Mouse (Mus musculus) CD8-positive naive resting alpha-beta T cell, adult 57 days (primary cell): Measurements from ENCODE around the gene Rpe. TPM values are rescaled to one million over a fixed set of nuclear protein-coding genes. Genes with fewer than 3 reads are reported as not detected.

Experiments used
- total RNA-seq: library from RNA; stranded (reverse); gene quantifications from one replicate; pipeline ENCODE4 v1.2.4, GENCODE M21; 2023

Rpe gene
- 37.3 TPM for total RNA-seq

DNA sequence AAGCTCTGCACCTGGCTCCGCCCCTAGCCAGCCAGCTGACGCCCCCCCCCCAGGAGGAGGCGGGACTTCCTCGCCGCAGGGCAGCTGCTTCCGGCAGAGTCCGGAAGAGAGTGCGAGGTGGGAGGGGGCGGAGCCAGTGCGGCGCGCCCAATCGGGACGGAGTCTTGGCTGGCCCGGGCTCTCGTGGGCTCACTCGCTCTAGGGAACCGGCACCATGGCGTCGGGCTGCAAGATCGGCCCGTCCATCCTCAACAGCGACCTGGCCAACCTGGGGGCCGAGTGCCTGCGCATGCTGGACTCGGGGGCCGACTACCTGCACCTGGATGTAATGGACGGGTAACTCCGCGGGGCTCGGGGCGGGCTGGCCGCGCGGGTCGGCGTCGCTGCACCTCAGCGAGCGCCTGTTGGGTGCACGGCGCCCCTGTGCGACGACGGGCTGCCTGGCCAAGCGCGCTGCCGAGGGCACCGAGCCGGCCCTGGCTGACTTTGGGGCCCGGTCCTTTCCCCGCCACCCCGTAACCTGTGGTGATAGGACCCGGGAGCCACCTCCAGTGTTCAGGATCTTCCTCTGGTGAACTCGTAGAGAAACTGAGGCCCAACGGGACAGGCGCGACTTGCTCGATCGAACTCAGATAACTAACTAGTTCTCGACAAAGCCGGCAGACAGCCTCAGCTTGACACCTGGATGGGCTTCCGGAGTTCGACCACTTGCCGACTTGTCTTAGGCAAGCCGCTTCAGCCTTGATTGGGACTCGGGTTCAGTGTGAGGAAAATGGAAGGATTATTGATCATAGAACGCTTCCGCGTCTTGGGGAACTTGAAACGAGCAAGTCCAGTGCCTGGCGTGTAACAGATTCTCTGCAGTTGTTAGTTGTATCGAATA, at the start of gene Rpe:
Rpe (plus strand) TSS at position 139 of the 883 bp plus-strand sequence.

Other genes with a start within 250 kb of the Rpe start
- not detected for gene Unc80, start 232.5 kb upstream of the Rpe start, total RNA-seq
- gene Kansl1l, start 116.7 kb downstream of the Rpe start, total RNA-seq: 11.5 TPM
- 28.4 TPM for gene Acadl, start 162.4 kb downstream of the Rpe start, total RNA-seq
- gene Myl1, start 244.6 kb downstream of the Rpe start, total RNA-seq: not detected